Mouse (Mus musculus) liver, embryonic 13.5 days (tissue): ENCODE measurements around the gene Mrps21. TPM values are rescaled to one million over a fixed set of nuclear protein-coding genes. Genes with fewer than 3 reads are reported as not detected.
"Not testable (repeated sequence)": the region's sequence is repeated elsewhere in the genome, so short reads cannot be mapped to it uniquely, and the experiment has no call there.

Source experiments
- ATAC-seq: fragments of 200-750 bp; cut with Nextera tagmentation; 2 replicates; pipeline ENCODE4 v1.8.0; 2017; ENCODE audit warnings: low read depth, mild to moderate bottlenecking, moderate number of reproducible peaks, moderate library complexity
- DNase-seq: peaks from one replicate; pipeline ENCODE4 v3.0.0; 2022
- H3K27ac ChIP-seq: fragments of 300-500 bp; sonication (generic); 2 replicates; pipeline ENCODE4 v1.5.1; 2015; ENCODE audit warnings: moderate library complexity, mild to moderate bottlenecking, inconsistent platforms
- H3K27me3 ChIP-seq: fragments of 300-500 bp; sonication (generic); 2 replicates; pipeline ENCODE4 v1.6.1; 2015; ENCODE audit warnings: mild to moderate bottlenecking, inconsistent platforms
- H3K36me3 ChIP-seq: fragments of 300-500 bp; sonication (generic); 2 replicates; pipeline ENCODE4 v1.6.1; 2015; ENCODE audit warnings: mild to moderate bottlenecking, inconsistent platforms
- H3K4me1 ChIP-seq: fragments of 300-500 bp; sonication (generic); replicated peaks from 2 replicates; pipeline ENCODE4 v1.6.1; 2015; ENCODE audit warnings: inconsistent platforms
- H3K4me2 ChIP-seq: fragments of 300-500 bp; sonication (generic); 2 replicates; pipeline ENCODE4 v1.6.1; 2015; ENCODE audit warnings: inconsistent platforms, mild to moderate bottlenecking, moderate library complexity
- H3K4me3 ChIP-seq: fragments of 300-500 bp; sonication (generic); replicated peaks from 2 replicates; pipeline ENCODE4 v1.5.1; 2015; ENCODE audit warnings: mild to moderate bottlenecking, inconsistent platforms
- H3K9ac ChIP-seq: fragments of 300-500 bp; sonication (generic); 2 replicates; pipeline ENCODE4 v1.6.1; 2015; ENCODE audit warnings: mild to moderate bottlenecking, inconsistent platforms
- H3K9me3 ChIP-seq: fragments of 300-500 bp; sonication (generic); replicated peaks from 2 replicates; pipeline ENCODE4 v1.6.1; 2016; ENCODE audit warnings: inconsistent platforms
- WGBS: fragments of 180-500 bp; shearing (Covaris S2); methylation state at CpG from one replicate; pipeline ENCODE4 v1.1.7; 2015; ENCODE audit not compliant: insufficient replicate concordance; 5-methylcytosine and 5-hydroxymethylcytosine counted together
- polyA plus RNA-seq: library from polyadenylated mRNA; unstranded; fragments of >200 nt; fragmentation: Nextera tagmentation; extraction: Ambion mirVana; gene quantifications from 2 replicates; pipeline ENCODE4 v1.2.1, GENCODE M21; 2015

Gene Mrps21
- 256 and 257 TPM in 2 replicates for polyA plus RNA-seq

- Histone ChIP-seq H3K4me2 (peak within 1 kb of the TSS; percentile 81), H3K4me1 (peaks cover 46% of the 10 kb centered on the region), H3K9me3 (no peaks in the 10 kb centered on the region), H3K27me3 (no peaks in the 10 kb centered on the region), H3K36me3 (peaks cover 31% of the 10 kb centered on the region), H3K9ac (peak within 1 kb of the TSS; percentile 86), H3K27ac (peak within 1 kb of the TSS; percentile 89), H3K4me3 (peak within 1 kb of the TSS; percentile 74)
- ATAC-seq (peak; percentile 94), DNase-seq (peak; percentile 81)
- under 1% methylated on average over 33 of the region's 33 CpGs for WGBS
Measured at GRCm38 (mm10) chr3:95871392-95871867, at the start of gene Mrps21. Gene Mrps21 (minus strand): TSS chr3:95871519.

GRCm38 (mm10) chr3:95920532-95920931, 49.2 kb upstream of the Mrps21 start:
- WGBS: 72% methylated on average over 2 of the region's 2 CpGs
- H3K27ac ChIP-seq, H3K4me3 ChIP-seq, H3K4me2 ChIP-seq, H3K9ac ChIP-seq, H3K36me3 ChIP-seq, H3K27me3 ChIP-seq, H3K4me1 ChIP-seq, ATAC-seq, H3K9me3 ChIP-seq, DNase-seq: not testable (repeated sequence)

GRCm38 (mm10) chr3:95916760-95917159, 45.4 kb upstream of the Mrps21 start:
- Histone ChIP-seq H3K4me2 (no peak overlapping the region), H3K4me3 (no peak overlapping the region), H3K27me3 (no peaks in the 10 kb centered on the region; the same call in 1 of the 2 replicates), H3K27ac (no peak overlapping the region), H3K36me3 (no peaks in the 10 kb centered on the region), H3K9me3 (no peaks in the 10 kb centered on the region), H3K9ac (no peak overlapping the region), H3K4me1 (peaks cover 5% of the 10 kb centered on the region; the same call in 1 of the 2 replicates)
- WGBS: 50% methylated on average over 7 of the region's 7 CpGs
- no peak for DNase-seq
- ATAC-seq: no peak

- H3K9ac ChIP-seq: no peak overlapping the region
- H3K27me3 ChIP-seq: peaks cover under 1% of the 10 kb centered on the region; the same call in 1 of the 2 replicates
- H3K9me3 ChIP-seq: no peaks in the 10 kb centered on the region
- H3K4me1 ChIP-seq: peaks cover 5% of the 10 kb centered on the region; the same call in 1 of the 2 replicates
- WGBS: 12% methylated on average over 4 of the region's 4 CpGs
- no peak for ATAC-seq
- H3K27ac ChIP-seq: no peak overlapping the region
- no peak for DNase-seq
- H3K4me2 ChIP-seq: no peak overlapping the region
- H3K36me3 ChIP-seq: no peaks in the 10 kb centered on the region
- H3K4me3 ChIP-seq: no peak overlapping the region
Measured at GRCm38 (mm10) chr3:95914706-95915105, 43.4 kb upstream of the Mrps21 start.

GRCm38 (mm10) chr3:95907613-95908012, 36.3 kb upstream of the Mrps21 start:
- no peak overlapping the region for H3K27ac ChIP-seq
- H3K9me3 ChIP-seq: no peaks in the 10 kb centered on the region
- H3K4me2 ChIP-seq: no peak overlapping the region
- H3K36me3 ChIP-seq: no peaks in the 10 kb centered on the region
- H3K4me1 ChIP-seq: peaks cover 28% of the 10 kb centered on the region
- DNase-seq: no peak
- H3K4me3 ChIP-seq: no peak overlapping the region
- no peak for ATAC-seq
- WGBS: 36% methylated on average over 4 of the region's 4 CpGs
- H3K9ac ChIP-seq: no peak overlapping the region
- peaks cover 69% of the 10 kb centered on the region for H3K27me3 ChIP-seq

GRCm38 (mm10) chr3:95906860-95907259, 35.5 kb upstream of the Mrps21 start:
- H3K27ac ChIP-seq: no peak overlapping the region
- WGBS: 0% methylated on average over 12 of the region's 12 CpGs
- H3K4me2 ChIP-seq: peak overlapping the region; percentile 64
- peak overlapping the region; percentile 47 for H3K4me3 ChIP-seq
- no peaks in the 10 kb centered on the region for H3K36me3 ChIP-seq
- H3K9ac ChIP-seq: peak overlapping the region; percentile 18; the same call in 1 of the 2 replicates
- ATAC-seq: no peak
- H3K27me3 ChIP-seq: peaks cover 77% of the 10 kb centered on the region
- no peaks in the 10 kb centered on the region for H3K9me3 ChIP-seq
- DNase-seq: no peak
- peaks cover 30% of the 10 kb centered on the region for H3K4me1 ChIP-seq

- H3K9ac ChIP-seq: no peak overlapping the region
- H3K9me3 ChIP-seq: no peaks in the 10 kb centered on the region
- H3K36me3 ChIP-seq: no peaks in the 10 kb centered on the region
- ATAC-seq: no peak
- DNase-seq: no peak
- peak overlapping the region; percentile 64 for H3K4me2 ChIP-seq
- under 1% methylated on average over 12 of the region's 12 CpGs for WGBS
- H3K27ac ChIP-seq: no peak overlapping the region
- H3K4me3 ChIP-seq: peak overlapping the region; percentile 47
- H3K4me1 ChIP-seq: peaks cover 38% of the 10 kb centered on the region
- H3K27me3 ChIP-seq: peaks cover 85% of the 10 kb centered on the region
Measured at GRCm38 (mm10) chr3:95905940-95906492, 34.7 kb upstream of the Mrps21 start.

- Histone ChIP-seq H3K9me3 (no peaks in the 10 kb centered on the region), H3K9ac (peak overlapping the region; percentile 29; the same call in 1 of the 2 replicates), H3K4me1 (peaks cover 38% of the 10 kb centered on the region), H3K27me3 (peaks cover 88% of the 10 kb centered on the region), H3K36me3 (no peaks in the 10 kb centered on the region), H3K4me2 (peak overlapping the region; percentile 64), H3K4me3 (peak overlapping the region; percentile 41), H3K27ac (peak overlapping the region; percentile 70)
- WGBS: 1% methylated on average over 18 of the region's 18 CpGs
- ATAC-seq (peak; percentile 37; the same call in 1 of the 2 replicates), DNase-seq (no peak)
Measured at GRCm38 (mm10) chr3:95905146-95905939, 34.0 kb upstream of the Mrps21 start.

GRCm38 (mm10) chr3:95904568-95904967, 33.2 kb upstream of the Mrps21 start, which contains the start of gene Car14:
Gene Car14 (minus strand): TSS chr3:95904691.
- H3K27me3 ChIP-seq: peaks cover 89% of the 10 kb centered on the region
- peak within 1 kb of the TSS; percentile 41 for H3K4me3 ChIP-seq
- peaks cover 38% of the 10 kb centered on the region for H3K4me1 ChIP-seq
- H3K9me3 ChIP-seq: no peaks in the 10 kb centered on the region
- DNase-seq (no peak), ATAC-seq (no peak; the same call in 1 of the 2 replicates)
- no peaks in the 10 kb centered on the region for H3K36me3 ChIP-seq
- H3K4me2 ChIP-seq: peak within 1 kb of the TSS; percentile 64
- peak within 1 kb of the TSS; percentile 70 for H3K27ac ChIP-seq
- WGBS: 2% methylated on average over 15 of the region's 15 CpGs
- H3K9ac ChIP-seq: peak within 1 kb of the TSS; percentile 52; the same call in 1 of the 2 replicates

GRCm38 (mm10) chr3:95903753-95904502, 32.6 kb upstream of the Mrps21 start:
- Histone ChIP-seq H3K9ac (peak overlapping the region; percentile 52; the same call in 1 of the 2 replicates), H3K36me3 (0 out of 2 replicates have a peak, but pooled peaks cover under 1% of the 10 kb centered on the region), H3K4me1 (peaks cover 40% of the 10 kb centered on the region), H3K4me3 (peak overlapping the region; percentile 41), H3K27me3 (peaks cover 83% of the 10 kb centered on the region), H3K9me3 (no peaks in the 10 kb centered on the region), H3K4me2 (peak overlapping the region; percentile 64), H3K27ac (peak overlapping the region; percentile 70)
- DNase-seq: no peak
- 11% methylated on average over 15 of the region's 15 CpGs for WGBS
- peak; percentile 70 for ATAC-seq
